Mouse (Mus musculus): ENCODE results near the gene Psmb9. TPM values are rescaled to one million over a fixed set of nuclear protein-coding genes. Genes with fewer than 3 reads are reported as not detected.

The Psmb9 gene
- polyA plus RNA-seq, 2 experiments = 5.8 to 6.0 TPM

DNA sequence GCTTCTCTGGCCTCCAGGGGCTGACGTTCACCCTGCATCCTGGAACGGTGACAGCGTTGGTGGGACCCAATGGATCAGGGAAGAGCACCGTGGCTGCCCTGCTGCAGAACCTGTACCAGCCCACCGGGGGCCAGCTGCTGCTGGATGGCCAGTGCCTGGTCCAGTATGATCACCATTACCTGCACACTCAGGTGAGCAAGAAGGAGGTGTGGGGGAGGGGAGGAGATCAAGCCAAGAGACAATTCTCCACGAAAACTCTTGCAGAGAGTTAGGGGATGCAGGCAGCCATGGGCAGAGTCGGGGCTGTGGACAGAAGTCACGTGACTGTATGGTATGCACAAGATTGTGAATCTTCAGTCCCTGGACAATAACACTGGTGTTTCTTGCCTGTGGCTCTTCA, 5.9 kb upstream of the Psmb9 start:
- Histone ChIP-seq H3K27me3 (ENCODE audit: control insufficient read depth, insufficient read depth, low read length) (peaks cover 28% of the 10 kb centered on the region), H3K9ac (replicated peaks) (no peak overlapping the region), H3K4me3 (ENCODE audit: insufficient read depth in 1 of 2, low read depth in 2 of 2, low read length in 2 of 2) (no peak overlapping the region), H3K27ac (no peak overlapping the region), H3K9me3 (ENCODE audit: control insufficient read depth, low read length) (no peaks in the 10 kb centered on the region), H3K4me1 (replicated peaks; ENCODE audit: control insufficient read depth in 2 of 2, insufficient read depth in 2 of 2, low read length in 1 of 2) (no peaks in the 10 kb centered on the region), H3K4me2 (ENCODE audit: low read depth) (no peak overlapping the region), H3K36me3 (replicated peaks; ENCODE audit: control insufficient read depth, insufficient read depth, low read depth) (no peaks in the 10 kb centered on the region)
- ATAC-seq (ENCODE audit: insufficient read depth) (no peak), DNase-seq (ENCODE audit: low read depth in 3 of 3, low spot score in 3 of 3) (no peak)
- WGBS (ENCODE audit: insufficient replicate concordance) = 52% methylated on average over 8 of the region's 8 CpGs
- no peak for TF ChIP-seq CTCF (IDR thresholded peaks at IDR 0.05; ENCODE audit: low read depth)

DNA sequence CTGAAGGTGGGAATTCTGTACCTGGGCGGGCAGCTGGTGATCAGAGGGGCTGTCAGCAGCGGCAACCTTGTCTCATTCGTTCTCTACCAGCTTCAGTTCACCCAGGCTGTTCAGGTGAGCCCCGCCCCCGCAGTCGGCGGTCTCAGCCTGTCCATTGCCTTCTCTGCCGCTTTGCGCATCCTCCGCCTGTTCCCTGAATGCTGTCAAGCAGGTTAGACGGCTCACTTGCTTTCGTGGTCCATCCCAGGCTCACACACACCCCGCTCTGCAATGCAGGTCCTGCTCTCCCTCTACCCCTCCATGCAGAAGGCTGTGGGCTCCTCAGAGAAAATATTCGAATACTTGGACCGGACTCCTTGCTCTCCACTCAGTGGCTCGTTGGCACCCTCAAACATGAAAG, 5.3 kb upstream of the Psmb9 start:
- no peak for DNase-seq (ENCODE audit: low read depth in 3 of 3, low spot score in 3 of 3)
- Histone ChIP-seq H3K4me3 (ENCODE audit: insufficient read depth in 1 of 2, low read depth in 2 of 2, low read length in 2 of 2) (no peak overlapping the region), H3K27me3 (ENCODE audit: control insufficient read depth, insufficient read depth, low read length) (peaks cover 26% of the 10 kb centered on the region)

DNA sequence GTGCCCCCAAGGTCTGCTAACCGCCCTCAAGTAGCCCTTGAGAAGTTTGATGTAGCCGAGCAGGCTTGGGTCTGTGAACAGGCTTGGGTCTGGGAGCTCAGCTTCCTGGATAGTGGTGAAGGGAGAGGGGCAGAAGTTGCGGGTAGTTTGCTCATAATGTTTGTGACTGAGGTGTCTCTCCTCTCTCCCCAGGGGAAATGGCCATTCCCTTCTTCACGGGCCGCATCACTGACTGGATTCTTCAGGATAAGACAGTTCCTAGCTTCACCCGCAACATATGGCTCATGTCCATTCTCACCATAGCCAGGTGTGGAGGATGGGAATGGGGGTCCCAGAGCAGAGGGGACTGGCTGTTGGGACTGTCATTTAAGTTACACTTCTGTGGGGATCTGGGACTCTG, 1.4 kb upstream of the Psmb9 start:
- H3K9ac ChIP-seq (replicated peaks) = no peak overlapping the region
- no peaks in the 10 kb centered on the region for H3K36me3 ChIP-seq (replicated peaks; ENCODE audit: control insufficient read depth, insufficient read depth, low read depth)
- H3K4me2 ChIP-seq (ENCODE audit: low read depth) = no peak overlapping the region
- H3K4me3 ChIP-seq (ENCODE audit: insufficient read depth in 1 of 2, low read depth in 2 of 2, low read length in 2 of 2) = no peak overlapping the region
- WGBS (ENCODE audit: insufficient replicate concordance) = 60% methylated on average over 6 of the region's 6 CpGs
- no peak overlapping the region for H3K27ac ChIP-seq
- no peaks in the 10 kb centered on the region for H3K4me1 ChIP-seq (replicated peaks; ENCODE audit: control insufficient read depth in 2 of 2, insufficient read depth in 2 of 2, low read length in 1 of 2)
- ATAC-seq (ENCODE audit: insufficient read depth) (no peak), DNase-seq (ENCODE audit: low read depth in 3 of 3, low spot score in 3 of 3) (no peak)
- H3K27me3 ChIP-seq (ENCODE audit: control insufficient read depth, insufficient read depth, low read length) = peaks cover 7% of the 10 kb centered on the region; the same call in 1 of the 2 replicates
- no peaks in the 10 kb centered on the region for H3K9me3 ChIP-seq (ENCODE audit: control insufficient read depth, low read length)
- no peak for TF ChIP-seq EP300 (IDR thresholded peaks at IDR 0.05; ENCODE audit: low read depth)
- TF ChIP-seq CTCF (IDR thresholded peaks at IDR 0.05; ENCODE audit: low read depth) = no peak

More for the DNA sequence above, 5.3 kb upstream of the Psmb9 start:
- no peaks in the 10 kb centered on the region for H3K9me3 ChIP-seq (ENCODE audit: control insufficient read depth, low read length)
- no peak for ATAC-seq (ENCODE audit: insufficient read depth)
- 32% methylated on average over 16 of the region's 16 CpGs for WGBS (ENCODE audit: insufficient replicate concordance)
- H3K36me3 ChIP-seq (replicated peaks; ENCODE audit: control insufficient read depth, insufficient read depth, low read depth) = no peaks in the 10 kb centered on the region
- H3K27ac ChIP-seq = no peak overlapping the region
- H3K4me1 ChIP-seq (replicated peaks; ENCODE audit: control insufficient read depth in 2 of 2, insufficient read depth in 2 of 2, low read length in 1 of 2) = no peaks in the 10 kb centered on the region
- H3K4me2 ChIP-seq (ENCODE audit: low read depth) = no peak overlapping the region
- no peak overlapping the region for H3K9ac ChIP-seq (replicated peaks)
- no peak for TF ChIP-seq CTCF (IDR thresholded peaks at IDR 0.05; ENCODE audit: low read depth)
- TF ChIP-seq EP300 (IDR thresholded peaks at IDR 0.05; ENCODE audit: low read depth) = no peak

DNA sequence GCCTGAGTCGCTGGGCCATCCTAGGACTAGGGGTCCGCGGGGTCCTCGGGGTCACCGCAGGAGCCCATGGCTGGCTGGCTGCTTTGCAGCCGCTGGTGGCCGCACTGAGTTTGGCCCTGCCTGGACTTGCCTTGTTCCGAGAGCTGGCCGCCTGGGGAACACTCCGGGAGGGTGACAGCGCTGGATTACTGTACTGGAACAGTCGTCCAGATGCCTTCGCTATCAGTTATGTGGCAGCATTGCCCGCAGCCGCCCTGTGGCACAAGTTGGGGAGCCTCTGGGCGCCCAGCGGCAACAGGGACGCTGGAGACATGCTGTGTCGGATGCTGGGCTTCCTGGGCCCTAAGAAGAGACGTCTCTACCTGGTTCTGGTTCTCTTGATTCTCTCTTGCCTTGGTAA, 446 bp upstream of the Psmb9 start:
- H3K27me3 ChIP-seq (ENCODE audit: control insufficient read depth, insufficient read depth, low read length) = peaks cover 5% of the 10 kb centered on the region; the same call in 1 of the 2 replicates

DNA sequence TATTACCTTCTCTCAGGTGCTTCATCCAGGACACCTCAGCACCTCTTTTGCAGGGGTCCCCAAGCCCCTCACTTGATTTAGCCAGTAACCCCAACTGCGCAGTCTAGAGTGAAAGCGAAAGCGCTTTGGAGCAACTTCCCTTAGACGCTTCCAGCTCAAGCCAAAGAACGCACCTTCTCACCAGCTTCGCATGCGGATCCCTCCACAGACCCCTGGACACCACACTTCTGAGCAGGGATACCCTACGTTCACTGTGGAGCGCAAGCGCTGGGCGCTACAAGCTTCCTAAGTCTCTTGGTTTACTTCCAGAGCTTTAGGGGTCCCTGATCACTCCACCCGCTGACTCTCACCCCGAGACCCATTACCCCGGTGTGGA, 691 bp downstream of the Psmb9 start:
- Histone ChIP-seq H3K27me3 (ENCODE audit: control insufficient read depth, insufficient read depth, low read length) (peaks cover 5% of the 10 kb centered on the region; the same call in 1 of the 2 replicates), H3K9ac (replicated peaks) (peak overlapping the region; percentile 23), H3K4me3 (ENCODE audit: insufficient read depth in 1 of 2, low read depth in 2 of 2, low read length in 2 of 2) (peak overlapping the region; percentile 57 to 62), H3K36me3 (replicated peaks; ENCODE audit: control insufficient read depth, insufficient read depth, low read depth) (no peaks in the 10 kb centered on the region), H3K4me1 (replicated peaks; ENCODE audit: control insufficient read depth in 2 of 2, insufficient read depth in 2 of 2, low read length in 1 of 2) (no peaks in the 10 kb centered on the region), H3K4me2 (ENCODE audit: low read depth) (peak overlapping the region; percentile 81), H3K27ac (no peak overlapping the region), H3K9me3 (ENCODE audit: control insufficient read depth, low read length) (no peaks in the 10 kb centered on the region)
- DNase-seq (ENCODE audit: low read depth in 3 of 3, low spot score in 3 of 3) (no peak), ATAC-seq (ENCODE audit: insufficient read depth) (peak; percentile 23; the same call in 1 of the 2 replicates)
- TF ChIP-seq EP300 (IDR thresholded peaks at IDR 0.05; ENCODE audit: low read depth) (no peak), CTCF (IDR thresholded peaks at IDR 0.05; ENCODE audit: low read depth) (no peak)
- WGBS (ENCODE audit: insufficient replicate concordance) = 3% methylated on average over 14 of the region's 14 CpGs

More for the DNA sequence above, 446 bp upstream of the Psmb9 start:
- ATAC-seq (ENCODE audit: insufficient read depth) (0 out of 2 replicates have a peak, but pooled peaks have one; percentile 22), DNase-seq (ENCODE audit: low read depth in 3 of 3, low spot score in 3 of 3) (no peak)
- Histone ChIP-seq H3K27ac (no peak overlapping the region), H3K4me1 (replicated peaks; ENCODE audit: control insufficient read depth in 2 of 2, insufficient read depth in 2 of 2, low read length in 1 of 2) (no peaks in the 10 kb centered on the region), H3K9me3 (ENCODE audit: control insufficient read depth, low read length) (no peaks in the 10 kb centered on the region), H3K4me3 (ENCODE audit: insufficient read depth in 1 of 2, low read depth in 2 of 2, low read length in 2 of 2) (peak overlapping the region; percentile 62 to 65), H3K4me2 (ENCODE audit: low read depth) (peak overlapping the region; percentile 81), H3K36me3 (replicated peaks; ENCODE audit: control insufficient read depth, insufficient read depth, low read depth) (no peaks in the 10 kb centered on the region), H3K9ac (replicated peaks) (peak overlapping the region; percentile 54)
- TF ChIP-seq CTCF (IDR thresholded peaks at IDR 0.05; ENCODE audit: low read depth) (no peak), EP300 (IDR thresholded peaks at IDR 0.05; ENCODE audit: low read depth) (no peak)
- 2% methylated on average over 20 of the region's 20 CpGs for WGBS (ENCODE audit: insufficient replicate concordance)
